Mouse (Mus musculus): Measurements from ENCODE around the gene Crim1. TPM values are rescaled to one million over a fixed set of nuclear protein-coding genes. Genes with fewer than 3 reads are reported as not detected.

The Crim1 gene
- polyA plus RNA-seq, 1 experiment from 2014 or later: 2.9 TPM

GRCm38 (mm10) chr17:78400130-78400840 is 200.2 kb downstream of the Crim1 start:
- no peaks in the 10 kb centered on the region for H3K36me3 ChIP-seq (ENCODE audit: control insufficient read depth, insufficient read depth, low read length)
- H3K4me2 ChIP-seq: no peak overlapping the region
- H3K4me1 ChIP-seq (ENCODE audit: control insufficient read depth, insufficient read depth, low read length): peaks cover 9% of the 10 kb centered on the region
- no peaks in the 10 kb centered on the region for H3K9me3 ChIP-seq (replicated peaks; ENCODE audit: control insufficient read depth, low read length)
- WGBS (ENCODE audit: insufficient replicate concordance): 80% methylated on average over 12 of the region's 12 CpGs
- no peak overlapping the region for H3K9ac ChIP-seq (ENCODE audit: low read depth, low read length)
- H3K27ac ChIP-seq (ENCODE audit: low read depth, low read length): no peak overlapping the region
- no peaks in the 10 kb centered on the region for H3K27me3 ChIP-seq (ENCODE audit: control insufficient read depth, insufficient read depth, low read length)
- peak; percentile 81; the same call in 1 of the 2 replicates for ATAC-seq (replicated peaks; ENCODE audit: insufficient number of reproducible peaks, low FRiP score, low TSS enrichment)
- H3K4me3 ChIP-seq (ENCODE audit: low read depth, low read length): no peak overlapping the region

DNA sequence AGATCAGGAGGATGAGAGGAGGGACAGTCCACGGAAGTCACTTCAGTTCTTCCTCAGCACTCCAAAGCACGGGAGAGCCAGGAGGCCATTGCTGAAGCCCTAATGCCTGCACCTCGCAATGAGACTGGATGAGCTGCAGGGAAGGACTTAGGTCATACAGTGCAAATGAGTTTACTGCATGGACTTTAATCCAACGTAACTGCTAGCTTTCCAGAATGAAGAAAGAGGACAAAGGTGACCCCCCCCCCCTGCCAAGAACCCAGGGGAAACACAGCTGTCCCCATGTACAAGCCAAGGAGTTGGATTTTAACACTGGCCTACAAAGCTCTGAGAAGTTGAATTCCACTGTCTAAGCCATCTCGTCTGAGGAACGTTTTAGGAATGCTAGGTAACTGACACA is 201.3 kb downstream of the Crim1 start:
- no peak for ATAC-seq (replicated peaks; ENCODE audit: insufficient number of reproducible peaks, low FRiP score, low TSS enrichment)
- Histone ChIP-seq H3K4me1 (ENCODE audit: control insufficient read depth, insufficient read depth, low read length) (peaks cover 9% of the 10 kb centered on the region), H3K27ac (ENCODE audit: low read depth, low read length) (no peak overlapping the region), H3K36me3 (ENCODE audit: control insufficient read depth, insufficient read depth, low read length) (no peaks in the 10 kb centered on the region), H3K9me3 (replicated peaks; ENCODE audit: control insufficient read depth, low read length) (no peaks in the 10 kb centered on the region), H3K4me2 (no peak overlapping the region), H3K4me3 (ENCODE audit: low read depth, low read length) (no peak overlapping the region), H3K27me3 (ENCODE audit: control insufficient read depth, insufficient read depth, low read length) (no peaks in the 10 kb centered on the region), H3K9ac (ENCODE audit: low read depth, low read length) (no peak overlapping the region)
- 63% methylated on average over 6 of the region's 6 CpGs for WGBS (ENCODE audit: insufficient replicate concordance)

DNA sequence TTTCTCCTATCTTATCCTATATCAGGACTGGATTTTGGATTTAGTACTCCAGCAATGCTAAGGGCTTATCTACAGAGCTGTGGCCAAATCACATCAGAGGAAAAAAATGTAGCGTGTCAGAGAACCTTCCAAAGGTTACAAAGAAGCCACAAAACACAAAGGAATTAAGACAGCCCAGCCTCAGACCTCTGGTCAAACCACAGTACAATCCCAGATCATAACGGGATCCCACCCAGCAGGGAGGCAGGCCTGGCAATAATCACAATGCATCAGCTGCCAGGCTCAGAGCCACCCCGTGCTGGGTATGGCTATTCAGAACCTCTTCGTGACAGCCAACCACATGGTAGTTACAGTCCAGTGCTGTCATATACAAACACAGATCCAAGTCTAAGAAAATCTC is 201.7 kb downstream of the Crim1 start:
- no peak for ATAC-seq (replicated peaks; ENCODE audit: insufficient number of reproducible peaks, low FRiP score, low TSS enrichment)
- WGBS (ENCODE audit: insufficient replicate concordance): 61% methylated on average over 4 of the region's 4 CpGs
- no peak overlapping the region for H3K4me3 ChIP-seq (ENCODE audit: low read depth, low read length)
- H3K36me3 ChIP-seq (ENCODE audit: control insufficient read depth, insufficient read depth, low read length): no peaks in the 10 kb centered on the region
- H3K9ac ChIP-seq (ENCODE audit: low read depth, low read length): no peak overlapping the region
- peaks cover 9% of the 10 kb centered on the region for H3K4me1 ChIP-seq (ENCODE audit: control insufficient read depth, insufficient read depth, low read length)
- H3K4me2 ChIP-seq: no peak overlapping the region
- H3K27me3 ChIP-seq (ENCODE audit: control insufficient read depth, insufficient read depth, low read length): no peaks in the 10 kb centered on the region
- H3K9me3 ChIP-seq (replicated peaks; ENCODE audit: control insufficient read depth, low read length): no peaks in the 10 kb centered on the region
- H3K27ac ChIP-seq (ENCODE audit: low read depth, low read length): no peak overlapping the region

GRCm38 (mm10) chr17:78402174-78402573 is 202.1 kb downstream of the Crim1 start:
- no peak overlapping the region for H3K4me2 ChIP-seq
- no peaks in the 10 kb centered on the region; the same call in 1 of the 2 replicates for H3K36me3 ChIP-seq (ENCODE audit: control insufficient read depth, insufficient read depth, low read length)
- H3K9ac ChIP-seq (ENCODE audit: low read depth, low read length): no peak overlapping the region
- 67% methylated on average over 6 of the region's 6 CpGs for WGBS (ENCODE audit: insufficient replicate concordance)
- no peak for ATAC-seq (replicated peaks; ENCODE audit: insufficient number of reproducible peaks, low FRiP score, low TSS enrichment)
- H3K27ac ChIP-seq (ENCODE audit: low read depth, low read length): no peak overlapping the region
- no peaks in the 10 kb centered on the region for H3K27me3 ChIP-seq (ENCODE audit: control insufficient read depth, insufficient read depth, low read length)
- H3K4me3 ChIP-seq (ENCODE audit: low read depth, low read length): no peak overlapping the region
- peaks cover 11% of the 10 kb centered on the region for H3K4me1 ChIP-seq (ENCODE audit: control insufficient read depth, insufficient read depth, low read length)
- no peaks in the 10 kb centered on the region for H3K9me3 ChIP-seq (replicated peaks; ENCODE audit: control insufficient read depth, low read length)

DNA sequence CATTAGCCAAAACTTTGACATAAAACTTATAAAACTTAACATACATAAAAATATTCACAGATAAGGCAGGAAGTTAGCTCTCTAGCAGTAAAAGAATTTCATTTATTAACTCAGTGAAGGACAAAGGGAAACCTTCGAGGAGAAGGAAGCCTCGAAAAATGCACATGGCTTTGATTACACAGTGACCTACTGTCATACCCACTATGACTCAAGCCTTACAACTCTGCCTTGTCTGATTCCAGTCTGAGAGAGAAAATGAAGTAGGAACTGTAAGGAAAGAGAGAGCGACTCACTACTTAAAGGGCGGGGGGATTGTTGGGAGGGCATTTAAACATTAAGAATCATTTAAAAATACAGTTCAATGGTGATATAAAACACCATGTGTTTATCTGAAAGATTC is 203.2 kb downstream of the Crim1 start:
- Histone ChIP-seq H3K36me3 (ENCODE audit: control insufficient read depth, insufficient read depth, low read length) (no peaks in the 10 kb centered on the region; the same call in 1 of the 2 replicates), H3K27ac (ENCODE audit: low read depth, low read length) (no peak overlapping the region), H3K4me1 (ENCODE audit: control insufficient read depth, insufficient read depth, low read length) (peaks cover 14% of the 10 kb centered on the region), H3K4me2 (no peak overlapping the region), H3K9me3 (replicated peaks; ENCODE audit: control insufficient read depth, low read length) (no peaks in the 10 kb centered on the region), H3K27me3 (ENCODE audit: control insufficient read depth, insufficient read depth, low read length) (no peaks in the 10 kb centered on the region), H3K4me3 (ENCODE audit: low read depth, low read length) (no peak overlapping the region), H3K9ac (ENCODE audit: low read depth, low read length) (no peak overlapping the region)
- 79% methylated on average over 4 of the region's 4 CpGs for WGBS (ENCODE audit: insufficient replicate concordance)
- ATAC-seq (replicated peaks; ENCODE audit: insufficient number of reproducible peaks, low FRiP score, low TSS enrichment): no peak

DNA sequence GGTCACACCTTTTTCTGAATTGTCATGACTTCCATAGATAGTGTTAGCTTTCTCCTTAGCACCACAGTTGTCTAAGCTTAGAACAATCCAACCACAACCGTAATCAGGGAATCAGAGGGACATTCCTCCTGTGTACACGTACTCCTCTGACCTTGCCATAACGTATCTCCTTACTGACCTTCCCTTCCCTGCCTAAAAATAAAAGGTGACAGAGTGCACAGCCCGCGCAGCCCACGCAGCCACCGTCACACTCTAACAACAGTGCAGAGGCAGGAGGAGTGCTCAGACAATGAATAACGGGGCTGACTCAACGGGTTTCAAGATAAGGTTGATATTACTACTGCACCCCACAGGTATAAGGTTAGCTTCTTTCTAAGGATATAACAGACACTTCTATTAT is 203.8 kb downstream of the Crim1 start:
- 55% methylated on average over 9 of the region's 9 CpGs for WGBS (ENCODE audit: insufficient replicate concordance)
- Histone ChIP-seq H3K27ac (ENCODE audit: low read depth, low read length) (no peak overlapping the region), H3K36me3 (ENCODE audit: control insufficient read depth, insufficient read depth, low read length) (no peaks in the 10 kb centered on the region; the same call in 1 of the 2 replicates), H3K4me3 (ENCODE audit: low read depth, low read length) (no peak overlapping the region), H3K9me3 (replicated peaks; ENCODE audit: control insufficient read depth, low read length) (no peaks in the 10 kb centered on the region), H3K4me2 (no peak overlapping the region), H3K9ac (ENCODE audit: low read depth, low read length) (no peak overlapping the region), H3K27me3 (ENCODE audit: control insufficient read depth, insufficient read depth, low read length) (no peaks in the 10 kb centered on the region), H3K4me1 (ENCODE audit: control insufficient read depth, insufficient read depth, low read length) (peaks cover 15% of the 10 kb centered on the region)
- ATAC-seq (replicated peaks; ENCODE audit: insufficient number of reproducible peaks, low FRiP score, low TSS enrichment): no peak

DNA sequence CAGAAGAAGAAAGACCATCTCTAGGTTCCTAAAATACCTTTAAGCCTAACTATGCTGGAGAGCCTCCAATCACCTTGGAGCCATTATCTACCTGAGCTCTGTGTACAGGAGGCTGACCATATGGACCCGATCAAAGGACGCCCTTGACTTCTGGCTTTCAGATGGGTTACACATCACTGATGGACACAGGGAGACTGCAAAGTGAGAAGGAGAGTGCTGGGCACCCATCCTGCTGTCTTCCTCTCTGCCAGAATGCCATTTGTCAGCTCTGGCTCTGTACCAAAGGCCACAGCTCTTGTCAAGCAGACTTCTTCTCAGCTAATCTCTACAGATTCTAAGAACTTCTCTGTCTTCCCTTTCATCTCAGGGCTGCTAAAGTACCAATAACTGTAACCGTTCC is 205.3 kb downstream of the Crim1 start:
- no peaks in the 10 kb centered on the region for H3K27me3 ChIP-seq (ENCODE audit: control insufficient read depth, insufficient read depth, low read length)
- WGBS (ENCODE audit: insufficient replicate concordance): 89% methylated on average over 3 of the region's 3 CpGs
- H3K4me1 ChIP-seq (ENCODE audit: control insufficient read depth, insufficient read depth, low read length): peaks cover 15% of the 10 kb centered on the region

DNA sequence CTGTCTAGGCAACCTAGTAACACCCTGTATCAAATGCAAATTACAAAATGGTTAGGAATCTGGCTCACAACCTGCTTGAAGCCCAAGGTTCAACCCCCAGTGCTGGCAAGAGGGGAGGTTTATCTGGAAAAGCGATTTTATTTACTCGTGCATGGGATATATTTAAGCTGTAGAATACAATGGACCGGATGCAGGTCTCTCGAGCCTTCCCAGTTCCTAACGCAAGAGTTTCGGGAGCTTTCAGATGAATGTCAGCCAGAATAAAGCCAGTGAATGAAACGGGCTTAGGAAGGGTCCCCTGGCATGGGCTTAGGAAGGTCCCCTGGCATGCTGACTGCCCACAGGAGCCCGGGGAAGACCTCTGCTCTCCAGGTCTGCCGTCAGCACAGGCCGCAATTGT is 206.8 kb downstream of the Crim1 start:
- no peak overlapping the region for H3K4me2 ChIP-seq
- H3K4me3 ChIP-seq (ENCODE audit: low read depth, low read length): no peak overlapping the region
- no peaks in the 10 kb centered on the region for H3K27me3 ChIP-seq (ENCODE audit: control insufficient read depth, insufficient read depth, low read length)
- peaks cover 15% of the 10 kb centered on the region for H3K4me1 ChIP-seq (ENCODE audit: control insufficient read depth, insufficient read depth, low read length)
- H3K27ac ChIP-seq (ENCODE audit: low read depth, low read length): no peak overlapping the region
- no peaks in the 10 kb centered on the region for H3K9me3 ChIP-seq (replicated peaks; ENCODE audit: control insufficient read depth, low read length)
- no peak overlapping the region for H3K9ac ChIP-seq (ENCODE audit: low read depth, low read length)
- 83% methylated on average over 10 of the region's 10 CpGs for WGBS (ENCODE audit: insufficient replicate concordance)
- ATAC-seq (replicated peaks; ENCODE audit: insufficient number of reproducible peaks, low FRiP score, low TSS enrichment): no peak
- H3K36me3 ChIP-seq (ENCODE audit: control insufficient read depth, insufficient read depth, low read length): no peaks in the 10 kb centered on the region; the same call in 1 of the 2 replicates

More for the DNA sequence above, 205.3 kb downstream of the Crim1 start:
- Histone ChIP-seq H3K9me3 (replicated peaks; ENCODE audit: control insufficient read depth, low read length) (no peaks in the 10 kb centered on the region), H3K4me3 (ENCODE audit: low read depth, low read length) (no peak overlapping the region), H3K9ac (ENCODE audit: low read depth, low read length) (no peak overlapping the region), H3K27ac (ENCODE audit: low read depth, low read length) (no peak overlapping the region), H3K4me2 (no peak overlapping the region), H3K36me3 (ENCODE audit: control insufficient read depth, insufficient read depth, low read length) (no peaks in the 10 kb centered on the region; the same call in 1 of the 2 replicates)
- ATAC-seq (replicated peaks; ENCODE audit: insufficient number of reproducible peaks, low FRiP score, low TSS enrichment): no peak

GRCm38 (mm10) chr17:78407581-78407980 is 207.5 kb downstream of the Crim1 start:
- Histone ChIP-seq H3K27me3 (ENCODE audit: control insufficient read depth, insufficient read depth, low read length) (no peaks in the 10 kb centered on the region), H3K4me2 (no peak overlapping the region), H3K4me3 (ENCODE audit: low read depth, low read length) (no peak overlapping the region), H3K9me3 (replicated peaks; ENCODE audit: control insufficient read depth, low read length) (no peaks in the 10 kb centered on the region), H3K9ac (ENCODE audit: low read depth, low read length) (no peak overlapping the region), H3K36me3 (ENCODE audit: control insufficient read depth, insufficient read depth, low read length) (no peaks in the 10 kb centered on the region; the same call in 1 of the 2 replicates), H3K27ac (ENCODE audit: low read depth, low read length) (no peak overlapping the region), H3K4me1 (ENCODE audit: control insufficient read depth, insufficient read depth, low read length) (peaks cover 15% of the 10 kb centered on the region)
- ATAC-seq (replicated peaks; ENCODE audit: insufficient number of reproducible peaks, low FRiP score, low TSS enrichment): no peak
- WGBS (ENCODE audit: insufficient replicate concordance): 39% methylated on average over 4 of the region's 4 CpGs
